Mouse (Mus musculus) kidney, postnatal 0 days (tissue): Measurements from ENCODE around the gene 1700001K19Rik. TPM values are rescaled to one million over a fixed set of nuclear protein-coding genes. Genes with fewer than 3 reads are reported as not detected.

Experiments used
- ATAC-seq: fragments of 200-750 bp; cut with Nextera tagmentation; replicated peaks from 2 replicates; pipeline ENCODE4 v1.8.0; 2017; ENCODE audit warnings: low read depth, moderate number of reproducible peaks, moderate TSS enrichment, moderate library complexity; ENCODE audit not compliant: low FRiP score
- DNase-seq: peaks from one replicate; pipeline ENCODE4 v3.0.0-alpha.2; 2016; ENCODE audit warnings: low spot score
- H3K27ac ChIP-seq: fragments of 300-500 bp; sonication (generic); 2 replicates; pipeline ENCODE4 v1.5.1; 2014; ENCODE audit warnings: mild to moderate bottlenecking
- H3K27me3 ChIP-seq: fragments of 300-500 bp; sonication (generic); 2 replicates; pipeline ENCODE4 v1.6.1; 2014; ENCODE audit warnings: low read length, mixed read lengths; ENCODE audit not compliant: insufficient read depth
- H3K36me3 ChIP-seq: fragments of 300-500 bp; sonication (generic); 2 replicates; pipeline ENCODE4 v1.6.1; 2014; ENCODE audit warnings: low read length, mixed read lengths; ENCODE audit not compliant: insufficient read depth
- H3K4me1 ChIP-seq: fragments of 300-500 bp; sonication (generic); replicated peaks from 2 replicates; pipeline ENCODE4 v1.6.1; 2014; ENCODE audit warnings: antibody characterized with exemption, low read length, mixed read lengths; ENCODE audit not compliant: insufficient read depth
- H3K4me2 ChIP-seq: fragments of 300-500 bp; sonication (generic); 2 replicates; pipeline ENCODE4 v1.6.1; 2014; ENCODE audit warnings: mild to moderate bottlenecking, low read length, moderate library complexity, mixed read lengths
- H3K4me3 ChIP-seq: fragments of 300-500 bp; sonication (generic); replicated peaks from 2 replicates; pipeline ENCODE4 v1.5.1; 2014; ENCODE audit warnings: low read depth, low read length
- H3K9ac ChIP-seq: fragments of 300-500 bp; sonication (generic); 2 replicates; pipeline ENCODE4 v1.6.1; 2014; ENCODE audit warnings: low read depth, low read length
- H3K9me3 ChIP-seq: fragments of 300-500 bp; sonication (generic); replicated peaks from 2 replicates; pipeline ENCODE4 v1.6.1; 2016; ENCODE audit warnings: low read length, inconsistent platforms, mixed read lengths
- CTCF ChIP-seq: IDR thresholded peaks from 2 replicates; pipeline ENCODE4 v1.5.1; 2016; ENCODE audit warnings: antibody characterized with exemption, low read depth, mild to moderate bottlenecking, moderate library complexity
- WGBS: fragments of 180-500 bp; shearing (Covaris S2); extraction: QIAGEN DNeasy Blood & Tissue Kit; methylation state at CpG from one replicate; pipeline ENCODE4 v1.1.7; 2014; 5-methylcytosine and 5-hydroxymethylcytosine counted together
- polyA plus RNA-seq: library from polyadenylated mRNA; unstranded; fragments of >200 nt; fragmentation: Nextera tagmentation; extraction: Ambion mirVana; gene quantifications from 2 replicates; pipeline ENCODE4 v1.2.1, GENCODE M21; 2015

The 1700001K19Rik gene
- polyA plus RNA-seq, 1 experiment from 2014 or later, result not detected

GRCm38 (mm10) chr12:110674243-110674642 is 8.2 kb downstream of the 1700001K19Rik start:
- Histone ChIP-seq H3K27me3 (no peaks in the 10 kb centered on the region), H3K9ac (no peak overlapping the region), H3K27ac (no peak overlapping the region), H3K36me3 (no peaks in the 10 kb centered on the region), H3K4me1 (no peaks in the 10 kb centered on the region), H3K4me2 (no peak overlapping the region), H3K4me3 (no peak overlapping the region), H3K9me3 (no peaks in the 10 kb centered on the region)
- no peak for ATAC-seq
- WGBS, result 52% methylated on average over 5 of the region's 5 CpGs
- peak; percentile 18 for DNase-seq
- TF ChIP-seq CTCF, result peak; percentile 59

- Histone ChIP-seq H3K4me1 (no peaks in the 10 kb centered on the region), H3K4me2 (no peak overlapping the region), H3K9ac (no peak overlapping the region), H3K4me3 (no peak overlapping the region), H3K27me3 (no peaks in the 10 kb centered on the region), H3K36me3 (peaks cover 59% of the 10 kb centered on the region), H3K27ac (no peak overlapping the region), H3K9me3 (no peaks in the 10 kb centered on the region)
- TF ChIP-seq CTCF, result 0 out of 2 replicates have a peak, but pooled peaks have one; percentile 13
- WGBS, result 81% methylated on average over 13 of the region's 13 CpGs
- DNase-seq (no peak), ATAC-seq (no peak)
Observed at GRCm38 (mm10) chr12:110667466-110668077, 14.8 kb downstream of the 1700001K19Rik start.

GRCm38 (mm10) chr12:110661746-110662145 is 20.7 kb downstream of the 1700001K19Rik start:
- Histone ChIP-seq H3K4me3 (no peak overlapping the region), H3K27ac (no peak overlapping the region), H3K27me3 (no peaks in the 10 kb centered on the region), H3K9me3 (no peaks in the 10 kb centered on the region), H3K36me3 (peaks cover 93% of the 10 kb centered on the region), H3K4me1 (no peaks in the 10 kb centered on the region), H3K9ac (no peak overlapping the region), H3K4me2 (no peak overlapping the region)
- no peak for DNase-seq
- 97% methylated on average over 14 of the region's 14 CpGs for WGBS
- no peak for TF ChIP-seq CTCF
- no peak for ATAC-seq

- no peak for DNase-seq
- ATAC-seq, result no peak
- Histone ChIP-seq H3K4me2 (no peak overlapping the region), H3K27ac (no peak overlapping the region), H3K4me3 (no peak overlapping the region), H3K4me1 (no peaks in the 10 kb centered on the region), H3K36me3 (peaks cover 90% of the 10 kb centered on the region), H3K9ac (no peak overlapping the region), H3K9me3 (no peaks in the 10 kb centered on the region), H3K27me3 (no peaks in the 10 kb centered on the region)
- 97% methylated on average over 17 of the region's 17 CpGs for WGBS
- no peak for TF ChIP-seq CTCF
Observed at GRCm38 (mm10) chr12:110651464-110651863, 31.0 kb downstream of the 1700001K19Rik start.

GRCm38 (mm10) chr12:110650241-110650641 is 32.2 kb downstream of the 1700001K19Rik start:
- Histone ChIP-seq H3K9me3 (no peaks in the 10 kb centered on the region), H3K9ac (no peak overlapping the region), H3K36me3 (peaks cover 86% of the 10 kb centered on the region), H3K4me2 (no peak overlapping the region), H3K27me3 (no peaks in the 10 kb centered on the region), H3K4me1 (no peaks in the 10 kb centered on the region), H3K27ac (no peak overlapping the region), H3K4me3 (no peak overlapping the region)
- peak; percentile 24 for DNase-seq
- 47% methylated on average over 8 of the region's 8 CpGs for WGBS
- peak; percentile 34; the same call in 1 of the 2 replicates for TF ChIP-seq CTCF
- ATAC-seq, result 0 out of 2 replicates have a peak, but pooled peaks have one; percentile 36

- no peak for TF ChIP-seq CTCF
- 91% methylated on average over 13 of the region's 13 CpGs for WGBS
- no peak overlapping the region for H3K9ac ChIP-seq
Observed at GRCm38 (mm10) chr12:110637507-110638114, 44.8 kb downstream of the 1700001K19Rik start.

More at GRCm38 (mm10) chr12:110637507-110638114, 44.8 kb downstream of the 1700001K19Rik start:
- Histone ChIP-seq H3K4me3 (no peak overlapping the region), H3K27me3 (no peaks in the 10 kb centered on the region), H3K4me2 (no peak overlapping the region), H3K27ac (no peak overlapping the region), H3K4me1 (no peaks in the 10 kb centered on the region), H3K9me3 (no peaks in the 10 kb centered on the region), H3K36me3 (peaks cover 96% of the 10 kb centered on the region)
- DNase-seq (no peak), ATAC-seq (no peak; the same call in 1 of the 2 replicates)
